Mouse (Mus musculus): ENCODE data around the gene Bsn. TPM values are rescaled to one million over a fixed set of nuclear protein-coding genes. Genes with fewer than 3 reads are reported as not detected.

The Bsn gene
- polyA plus RNA-seq, 1 experiment: not detected

- WGBS: 44% methylated on average over 31 of the region's 31 CpGs
- Histone ChIP-seq H3K4me3 (ENCODE audit: insufficient read depth, low read depth, low read length) (no peak overlapping the region), H3K27ac (ENCODE audit: insufficient read depth, low read depth, low read length) (no peak overlapping the region), H3K4me1 (ENCODE audit: control insufficient read depth, insufficient read depth, low read length) (peaks cover 15% of the 10 kb centered on the region)
- TF ChIP-seq POLR2A (IDR thresholded peaks at IDR 0.05; ENCODE audit: insufficient read depth, low read depth, low read length): no peak
- TF ChIP-seq CTCF (IDR thresholded peaks at IDR 0.05; ENCODE audit: insufficient read depth, low read depth, low read length): no peak
These were observed 85.2 kb downstream of the Bsn start for GRCm38 (mm10) chr9:108104766-108105548.

- no peak overlapping the region for H3K4me3 ChIP-seq (ENCODE audit: insufficient read depth, low read depth, low read length)
These were observed 90.6 kb downstream of the Bsn start for GRCm38 (mm10) chr9:108099619-108100018.

GRCm38 (mm10) chr9:108095949-108096712 lies 94.1 kb downstream of the Bsn start:
- TF ChIP-seq CTCF (IDR thresholded peaks at IDR 0.05; ENCODE audit: insufficient read depth, low read depth, low read length) (no peak), POLR2A (IDR thresholded peaks at IDR 0.05; ENCODE audit: insufficient read depth, low read depth, low read length) (no peak)
- Histone ChIP-seq H3K4me1 (ENCODE audit: control insufficient read depth, insufficient read depth, low read length) (peaks cover 14% of the 10 kb centered on the region), H3K27ac (ENCODE audit: insufficient read depth, low read depth, low read length) (0 out of 2 replicates have a peak overlapping the region, but pooled peaks have one; percentile 18), H3K4me3 (ENCODE audit: insufficient read depth, low read depth, low read length) (no peak overlapping the region)
- WGBS: 57% methylated on average over 10 of the region's 10 CpGs

More at GRCm38 (mm10) chr9:108099619-108100018, 90.6 kb downstream of the Bsn start:
- TF ChIP-seq CTCF (IDR thresholded peaks at IDR 0.05; ENCODE audit: insufficient read depth, low read depth, low read length) (no peak), POLR2A (IDR thresholded peaks at IDR 0.05; ENCODE audit: insufficient read depth, low read depth, low read length) (no peak)
- no peak overlapping the region for H3K27ac ChIP-seq (ENCODE audit: insufficient read depth, low read depth, low read length)
- WGBS: 90% methylated on average over 8 of the region's 8 CpGs
- H3K4me1 ChIP-seq (ENCODE audit: control insufficient read depth, insufficient read depth, low read length): peaks cover 7% of the 10 kb centered on the region

- H3K4me1 ChIP-seq (ENCODE audit: control insufficient read depth, insufficient read depth, low read length): peaks cover 14% of the 10 kb centered on the region
- no peak for TF ChIP-seq POLR2A (IDR thresholded peaks at IDR 0.05; ENCODE audit: insufficient read depth, low read depth, low read length)
- 0 out of 2 replicates have a peak, but pooled peaks have one; percentile 29 for TF ChIP-seq CTCF (IDR thresholded peaks at IDR 0.05; ENCODE audit: insufficient read depth, low read depth, low read length)
- no peak overlapping the region for H3K27ac ChIP-seq (ENCODE audit: insufficient read depth, low read depth, low read length)
- WGBS: 8% methylated on average over 3 of the region's 3 CpGs
- H3K4me3 ChIP-seq (ENCODE audit: insufficient read depth, low read depth, low read length): no peak overlapping the region
These were observed 94.7 kb downstream of the Bsn start for GRCm38 (mm10) chr9:108095518-108095917.

- Histone ChIP-seq H3K4me1 (ENCODE audit: control insufficient read depth, insufficient read depth, low read length) (peaks cover 14% of the 10 kb centered on the region), H3K4me3 (ENCODE audit: insufficient read depth, low read depth, low read length) (peak overlapping the region; percentile 57), H3K27ac (ENCODE audit: insufficient read depth, low read depth, low read length) (peak overlapping the region; percentile 12; the same call in 1 of the 2 replicates)
- WGBS: under 1% methylated on average over 16 of the region's 16 CpGs
- TF ChIP-seq CTCF (IDR thresholded peaks at IDR 0.05; ENCODE audit: insufficient read depth, low read depth, low read length) (no peak), POLR2A (IDR thresholded peaks at IDR 0.05; ENCODE audit: insufficient read depth, low read depth, low read length) (no peak)
These were observed 95.2 kb downstream of the Bsn start for GRCm38 (mm10) chr9:108094998-108095411.

- TF ChIP-seq CTCF (IDR thresholded peaks at IDR 0.05; ENCODE audit: insufficient read depth, low read depth, low read length): no peak
- TF ChIP-seq POLR2A (IDR thresholded peaks at IDR 0.05; ENCODE audit: insufficient read depth, low read depth, low read length): no peak; the same call in 1 of the 2 replicates
- H3K4me3 ChIP-seq (ENCODE audit: insufficient read depth, low read depth, low read length): peak within 1 kb of the TSS; percentile 57
- WGBS: under 1% methylated on average over 52 of the region's 52 CpGs
- H3K4me1 ChIP-seq (ENCODE audit: control insufficient read depth, insufficient read depth, low read length): peaks cover 14% of the 10 kb centered on the region
- H3K27ac ChIP-seq (ENCODE audit: insufficient read depth, low read depth, low read length): peak within 1 kb of the TSS; percentile 12; the same call in 1 of the 2 replicates
These were observed 95.8 kb downstream of the Bsn start, which contains the start of gene Apeh for GRCm38 (mm10) chr9:108094184-108094941. TSS of gene Apeh (minus strand) at chr9:108094606.

- 69% methylated on average over 10 of the region's 10 CpGs for WGBS
- TF ChIP-seq CTCF (IDR thresholded peaks at IDR 0.05; ENCODE audit: insufficient read depth, low read depth, low read length) (no peak), POLR2A (IDR thresholded peaks at IDR 0.05; ENCODE audit: insufficient read depth, low read depth, low read length) (no peak)
- Histone ChIP-seq H3K4me3 (ENCODE audit: insufficient read depth, low read depth, low read length) (peak overlapping the region; percentile 57), H3K27ac (ENCODE audit: insufficient read depth, low read depth, low read length) (no peak overlapping the region), H3K4me1 (ENCODE audit: control insufficient read depth, insufficient read depth, low read length) (peaks cover 14% of the 10 kb centered on the region)
These were observed 96.6 kb downstream of the Bsn start for GRCm38 (mm10) chr9:108093586-108093985.

GRCm38 (mm10) chr9:108090611-108091120 lies 99.5 kb downstream of the Bsn start:
- 98% methylated on average over 7 of the region's 7 CpGs for WGBS
- TF ChIP-seq POLR2A (IDR thresholded peaks at IDR 0.05; ENCODE audit: insufficient read depth, low read depth, low read length) (no peak), CTCF (IDR thresholded peaks at IDR 0.05; ENCODE audit: insufficient read depth, low read depth, low read length) (no peak)
- Histone ChIP-seq H3K4me1 (ENCODE audit: control insufficient read depth, insufficient read depth, low read length) (peaks cover 12% of the 10 kb centered on the region), H3K27ac (ENCODE audit: insufficient read depth, low read depth, low read length) (no peak overlapping the region), H3K4me3 (ENCODE audit: insufficient read depth, low read depth, low read length) (no peak overlapping the region)

All from olfactory bulb, adult 2 months (tissue).